Mouse (Mus musculus) adrenal gland, adult (tissue): ENCODE results near the gene Cd6.
A peak's percentile ranks its signal among the peaks of the same experiment; 100 is the strongest.

Experiments used
- DNase-seq, 2 experiments: peaks; one replicate each; pipeline ENCODE4 v3.0.0; 2022 to 2023; ENCODE audit warnings: low spot score in 1 of 2; ENCODE audit not compliant: inconsistent age in 2 of 2

Cd6 gene

GRCm38 (mm10) chr19:10829436-10830175 lies at the start of gene Cd6:
Cd6 (minus strand) TSS chr19:10830058.
- no peak for DNase-seq

DNA sequence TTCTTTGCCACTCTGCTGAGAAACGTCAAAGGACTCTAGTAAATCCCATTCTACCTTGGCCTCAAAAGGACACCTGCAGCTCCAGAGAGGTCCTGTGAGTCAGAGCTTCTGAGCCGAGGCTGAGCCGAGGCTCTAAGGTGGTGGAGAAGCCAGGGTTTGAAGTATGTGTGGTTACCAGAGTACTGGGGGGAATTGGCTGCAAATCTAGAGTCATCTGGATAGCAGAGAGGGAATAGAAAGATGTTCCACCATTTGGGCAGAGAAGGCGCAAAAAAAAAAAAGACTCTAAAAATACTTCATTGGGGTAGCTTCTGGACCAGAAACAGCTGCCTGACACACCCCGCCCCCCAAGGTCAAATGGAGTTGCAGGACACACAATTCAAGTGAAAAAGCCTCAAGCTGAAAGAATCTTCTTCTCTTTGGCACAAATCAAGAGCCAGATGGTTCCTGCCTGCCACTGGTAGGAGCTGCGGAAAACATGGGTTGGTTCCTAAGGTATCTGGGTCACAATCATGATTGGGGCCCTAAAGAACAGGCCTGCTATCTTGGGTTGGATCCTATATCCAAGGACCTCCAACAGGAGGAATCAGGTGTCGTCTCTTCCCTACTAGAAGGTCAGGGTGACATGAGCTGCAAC lies 48.5 kb upstream of the Cd6 start:
- DNase-seq = peak in 1 of 2 experiments; percentile 65

GRCm38 (mm10) chr19:10871328-10871961 lies 41.6 kb upstream of the Cd6 start:
- peak in 1 of 2 experiments; percentile 43 for DNase-seq

- peak; percentile 75 to 84 for DNase-seq
Observed at GRCm38 (mm10) chr19:10870676-10871075, 40.8 kb upstream of the Cd6 start.

DNA sequence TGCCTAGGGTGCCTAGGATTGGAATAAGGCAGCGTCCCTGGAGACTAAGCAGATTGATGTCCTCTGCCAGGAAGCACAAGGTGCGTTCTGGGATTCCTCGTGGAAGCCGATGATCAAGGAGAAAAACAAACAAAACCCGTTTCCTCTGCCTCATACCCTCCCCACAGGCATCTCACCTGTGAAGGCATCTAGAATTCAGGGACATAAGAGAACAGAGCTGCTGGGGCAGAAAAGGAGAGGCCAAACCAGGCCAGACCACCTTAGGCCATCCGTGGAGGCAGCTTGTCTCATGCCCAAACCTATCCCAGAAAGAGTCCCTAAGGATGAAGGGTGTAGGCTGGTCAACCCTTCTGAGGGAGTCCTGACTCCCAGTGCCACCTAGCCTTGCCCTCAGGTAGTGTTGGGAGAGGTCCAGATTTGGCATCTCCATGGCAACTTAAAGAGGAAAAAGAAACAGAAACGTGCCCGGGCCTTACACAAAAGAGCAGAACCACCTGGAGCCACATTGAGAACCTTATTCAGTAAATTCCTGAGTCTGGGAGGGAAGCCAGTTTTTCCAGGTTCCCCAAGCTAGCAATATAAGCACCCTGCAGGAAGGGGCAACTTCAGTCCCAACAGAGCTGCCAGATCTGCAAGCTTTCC lies 40.1 kb upstream of the Cd6 start, which contains the start of gene Tmem132a:
Gene Tmem132a, minus strand, starts transcription at position 55 of the 642 bp plus-strand sequence.
- no peak for DNase-seq

- peak; percentile 85 to 93 for DNase-seq
Observed at GRCm38 (mm10) chr19:10869241-10869885, 39.5 kb upstream of the Cd6 start.

- DNase-seq = peak in 1 of 2 experiments; percentile 45
Observed at GRCm38 (mm10) chr19:10868623-10869141, 38.8 kb upstream of the Cd6 start.

DNA sequence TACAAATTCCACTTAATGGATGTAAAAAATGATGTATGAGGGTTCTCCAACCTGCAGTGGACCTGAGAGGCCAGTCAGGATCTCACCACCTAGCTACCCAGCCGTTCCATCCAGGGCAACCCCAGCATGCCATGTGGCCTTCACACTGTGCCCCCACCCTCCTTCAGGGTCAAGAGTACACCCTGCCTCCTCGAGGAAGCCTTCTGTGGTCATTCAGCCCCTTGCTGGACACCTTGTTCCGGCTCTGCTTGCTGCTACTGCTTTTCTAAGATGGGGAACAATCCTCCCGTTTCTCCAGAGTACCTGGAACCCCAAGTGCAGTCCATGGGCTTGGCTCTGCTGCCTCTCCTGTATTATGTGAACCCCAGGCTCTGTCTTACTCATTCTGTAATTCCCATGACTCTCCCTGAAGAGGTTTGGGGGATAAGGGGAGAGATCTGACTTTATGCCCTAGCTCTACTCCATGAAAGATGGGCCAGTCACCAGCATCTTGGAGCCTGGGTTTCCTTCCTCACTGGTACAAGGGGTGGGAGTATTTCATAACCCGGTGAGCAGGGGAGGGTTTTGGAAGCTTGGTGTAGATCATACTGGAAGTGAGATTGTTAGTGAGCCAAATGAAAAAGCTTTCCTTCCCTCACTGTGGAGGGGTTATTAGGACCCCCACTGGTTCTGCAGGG lies 38.2 kb upstream of the Cd6 start:
- DNase-seq = no peak

DNA sequence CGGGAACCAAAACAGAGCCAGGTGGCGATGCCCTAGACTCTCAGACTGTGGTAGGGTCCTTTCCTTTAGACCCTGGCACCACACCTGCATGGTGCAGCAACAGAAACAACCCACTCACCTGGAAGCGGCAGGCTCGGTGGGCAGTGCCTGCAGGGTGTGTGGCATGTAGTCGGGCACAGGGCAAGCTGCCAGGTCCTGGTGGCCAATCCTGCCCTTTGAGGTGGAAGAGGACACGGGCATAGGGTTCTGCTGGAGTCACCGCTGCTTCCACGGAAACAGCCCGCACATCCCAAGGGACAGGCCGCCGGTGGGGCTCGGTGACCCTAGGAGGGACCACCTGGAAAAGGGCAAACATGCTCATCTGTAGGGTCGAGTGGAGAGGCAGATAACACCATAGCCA lies 36.5 kb upstream of the Cd6 start:
- DNase-seq = no peak

DNA sequence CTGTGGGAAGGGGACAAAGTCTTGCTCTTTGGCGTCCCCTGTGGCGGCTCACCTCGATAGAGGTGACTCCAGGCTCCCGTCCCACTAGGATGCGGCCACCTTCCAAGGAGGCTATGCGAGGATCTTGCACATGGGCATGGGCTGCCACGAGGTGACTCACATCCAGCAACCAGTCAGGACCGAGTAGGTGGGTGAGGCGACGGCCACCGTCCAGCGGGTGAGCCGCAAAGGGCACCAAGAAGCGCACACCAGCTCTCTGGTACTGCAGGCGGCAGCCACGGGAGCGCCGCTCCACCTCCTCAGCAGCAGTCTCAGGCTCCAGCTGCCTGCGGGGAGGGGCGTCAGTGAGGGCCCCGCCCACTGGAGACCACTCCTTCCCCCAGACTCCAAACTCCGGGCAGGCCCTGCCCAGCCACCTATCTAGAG lies 30.2 kb upstream of the Cd6 start:
- DNase-seq = no peak

DNA sequence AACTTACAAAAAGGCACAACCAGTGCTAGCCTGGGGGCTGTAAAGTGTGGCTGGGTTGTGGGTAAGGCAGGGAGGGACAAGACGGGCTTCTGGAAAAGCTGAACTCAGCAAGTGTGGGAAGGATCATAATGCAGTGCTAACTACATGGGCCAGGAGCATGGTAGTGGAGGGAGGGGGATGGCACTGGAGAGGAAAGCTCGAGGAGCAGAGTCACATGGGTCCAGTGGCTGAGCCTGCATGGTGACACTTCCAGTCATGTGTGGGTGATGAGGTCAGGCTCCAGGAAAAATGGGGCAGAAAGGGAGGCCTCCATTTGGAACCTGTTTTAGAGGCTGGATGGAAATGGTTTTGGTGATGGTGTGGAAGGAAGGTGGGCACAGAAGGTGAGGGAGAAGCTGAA lies 26.7 kb upstream of the Cd6 start:
- DNase-seq = no peak

DNA sequence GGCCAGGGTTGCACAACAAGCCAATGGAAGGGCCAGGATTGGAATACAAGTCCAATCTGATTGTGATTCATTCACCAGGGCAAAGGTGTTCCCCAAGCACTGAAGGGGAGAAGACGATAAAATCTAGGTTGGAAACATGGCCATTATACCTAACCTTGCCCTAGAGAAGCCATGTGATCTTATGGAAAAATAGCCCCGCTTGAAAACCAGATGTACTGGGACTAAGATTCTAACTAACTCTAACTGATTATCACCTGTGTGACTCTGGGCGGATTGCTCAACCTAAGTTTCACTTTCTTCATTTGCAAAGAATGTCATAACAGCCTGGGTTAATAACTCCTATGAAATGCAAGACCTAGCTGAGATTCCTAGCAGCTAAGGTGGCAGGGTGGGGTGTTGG lies 25.6 kb upstream of the Cd6 start:
- no peak for DNase-seq

DNA sequence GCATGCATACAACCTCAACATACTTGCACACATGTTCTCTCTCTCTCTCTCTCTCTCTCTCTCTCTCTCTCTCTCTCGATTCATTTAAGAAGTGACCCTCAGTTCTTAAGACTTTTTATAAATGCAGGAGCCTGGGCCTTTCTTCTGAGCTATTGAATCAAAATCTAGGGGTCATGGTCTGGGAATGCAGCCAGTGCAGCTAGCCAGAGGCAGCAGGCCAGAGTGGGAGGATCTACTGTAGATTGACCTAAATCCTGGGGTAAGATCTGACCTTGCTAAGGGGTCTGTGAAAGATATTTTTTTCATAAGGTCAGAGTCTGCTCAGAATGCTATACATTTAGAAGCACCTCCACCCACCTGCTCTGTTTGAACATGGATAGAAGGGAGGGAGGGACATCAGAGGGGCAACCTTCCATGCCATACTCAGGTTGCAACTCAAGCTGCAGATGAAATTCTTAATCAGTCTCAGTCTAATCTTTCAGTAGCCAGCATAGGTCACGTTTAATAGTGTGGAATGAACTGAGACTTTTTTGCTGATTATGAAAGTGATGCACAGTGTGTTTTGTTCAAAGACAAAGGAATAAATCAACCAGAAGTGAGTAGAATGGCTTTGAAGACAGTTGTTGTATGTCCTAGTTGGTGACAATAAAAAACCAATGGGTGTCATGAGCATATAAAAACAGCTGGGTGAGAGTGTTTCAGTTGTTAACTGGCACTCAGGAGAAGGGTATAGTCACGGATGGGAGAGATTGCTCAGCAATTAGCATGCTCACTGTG lies 17.6 kb upstream of the Cd6 start:
- peak; percentile 76 to 90 for DNase-seq

DNA sequence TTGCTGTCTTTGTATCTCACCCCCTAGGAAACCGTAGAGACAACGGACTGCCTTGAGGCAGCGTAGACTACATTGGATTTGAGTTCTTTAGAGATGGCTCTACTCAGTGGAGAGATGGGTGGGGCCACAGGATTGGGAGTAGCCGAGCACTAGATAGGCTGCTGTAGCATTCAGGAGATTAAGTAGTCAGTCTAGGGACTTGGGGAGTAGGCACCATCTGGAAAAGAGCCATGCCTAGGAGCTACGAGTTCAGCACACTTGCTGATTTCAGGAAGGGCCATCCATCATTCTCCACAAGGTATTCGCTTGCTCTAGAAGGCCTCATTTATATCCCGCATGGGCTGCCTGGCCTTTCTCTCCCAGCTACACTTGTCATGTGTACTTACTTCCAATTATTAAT lies 16.3 kb upstream of the Cd6 start:
- no peak for DNase-seq

- DNase-seq = no peak
Observed at GRCm38 (mm10) chr19:10845454-10845853, 15.6 kb upstream of the Cd6 start.

DNA sequence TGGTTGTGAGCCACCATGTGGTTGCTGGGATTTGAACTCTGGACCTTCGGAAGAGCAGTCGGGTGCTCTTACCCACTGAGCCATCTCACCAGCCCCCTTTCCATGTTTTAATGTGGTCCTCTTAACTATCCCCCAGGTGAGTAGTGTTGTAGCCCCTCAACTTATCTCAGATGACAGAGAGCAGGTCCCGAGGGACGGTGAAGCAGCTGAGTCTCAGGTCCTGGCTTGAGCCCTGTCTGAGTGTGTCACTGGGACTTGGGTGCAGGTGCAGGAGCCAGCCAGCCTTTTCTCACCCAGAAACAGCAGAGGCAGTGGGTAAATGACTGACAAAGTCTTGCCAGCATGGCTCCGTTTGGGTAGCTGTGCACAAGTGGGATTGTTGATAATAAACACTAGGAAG lies 14.3 kb upstream of the Cd6 start:
- DNase-seq = no peak

DNA sequence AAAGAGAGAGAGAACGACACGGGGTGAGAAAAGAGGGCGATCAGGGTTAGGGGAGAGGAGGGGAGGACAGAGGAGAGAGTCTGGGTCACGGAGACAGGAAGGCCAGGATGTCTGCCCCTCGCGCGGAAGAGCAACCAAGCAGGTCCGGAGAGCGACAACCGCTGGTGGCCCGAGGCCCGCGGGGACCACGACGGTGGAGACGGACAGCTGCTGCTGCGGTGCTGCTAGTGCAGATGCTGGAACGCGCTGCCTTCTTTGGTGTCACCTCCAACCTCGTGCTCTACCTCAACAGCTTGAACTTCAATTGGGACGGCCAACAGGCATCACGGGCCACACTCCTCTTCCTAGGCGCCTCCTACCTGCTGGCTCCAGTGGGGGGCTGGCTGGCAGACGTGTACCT lies 13.1 kb upstream of the Cd6 start:
- DNase-seq = no peak

DNA sequence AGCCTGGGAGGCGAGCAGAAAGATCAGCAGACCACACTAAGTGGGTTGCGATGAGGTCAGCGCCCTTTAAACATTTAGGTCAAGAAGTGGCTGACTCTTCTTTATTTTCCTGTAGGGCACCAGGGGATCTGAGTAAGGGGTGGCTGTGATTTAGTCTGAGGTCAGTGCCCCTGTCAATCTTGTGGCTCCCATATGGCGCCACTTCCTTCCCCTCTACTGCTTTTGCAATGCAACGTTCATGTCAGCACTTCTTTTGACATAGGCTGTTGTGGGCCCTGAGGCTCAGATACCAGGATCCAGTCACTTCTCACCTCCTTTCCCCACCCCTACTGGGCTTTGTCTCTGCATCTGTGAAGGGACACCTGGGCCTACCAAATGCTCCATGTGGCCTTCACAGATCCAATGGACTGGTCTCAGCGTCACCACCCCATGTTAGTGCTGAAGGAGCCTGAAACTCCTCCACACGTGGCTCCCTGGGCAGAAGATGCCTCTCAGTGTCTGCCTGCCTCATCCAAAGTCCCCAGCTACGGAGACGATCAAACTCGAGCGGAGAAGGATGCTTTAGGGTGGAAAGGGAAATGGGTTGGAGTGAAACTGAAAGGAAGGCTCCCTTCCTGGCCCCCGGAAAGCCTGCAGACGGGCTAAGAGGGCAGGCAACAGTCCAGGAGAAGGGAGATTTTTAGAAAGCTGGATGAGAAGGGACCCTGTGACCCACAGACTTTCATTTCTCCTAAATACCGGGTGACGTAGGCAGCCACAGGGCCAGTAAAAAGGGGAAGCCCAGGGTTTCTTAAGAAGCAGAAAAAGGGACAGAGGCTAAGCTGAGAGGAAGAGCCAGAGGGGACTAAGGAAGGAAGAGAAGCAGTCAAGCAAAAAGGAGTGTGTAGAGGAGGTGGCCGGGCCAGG lies 12.1 kb upstream of the Cd6 start:
- peak; percentile 34 to 66 for DNase-seq
